Mouse (Mus musculus) heart, embryonic 13.5 days (tissue): ENCODE results near the gene Rundc1. TPM values are rescaled to one million over a fixed set of nuclear protein-coding genes. Genes with fewer than 3 reads are reported as not detected.
"Not testable (repeated sequence)": the region's sequence is repeated elsewhere in the genome, so short reads cannot be mapped to it uniquely, and the experiment has no call there.

Experiments
- ATAC-seq: fragments of 200-750 bp; cut with Nextera tagmentation; 2 replicates; pipeline ENCODE4 v1.8.0; 2017; ENCODE audit warnings: moderate TSS enrichment; ENCODE audit not compliant: insufficient number of reproducible peaks, low FRiP score, low TSS enrichment; ENCODE audit errors: extremely low read depth
- H3K27ac ChIP-seq: fragments of 300-500 bp; sonication (generic); replicated peaks from 2 replicates; pipeline ENCODE4 v1.5.1; 2015; ENCODE audit warnings: moderate library complexity, mild to moderate bottlenecking, inconsistent platforms
- H3K27me3 ChIP-seq: fragments of 300-500 bp; sonication (generic); replicated peaks from 2 replicates; pipeline ENCODE4 v1.6.1; 2015; ENCODE audit warnings: mild to moderate bottlenecking, inconsistent platforms
- H3K36me3 ChIP-seq: fragments of 300-500 bp; sonication (generic); 2 replicates; pipeline ENCODE4 v1.6.1; 2015; ENCODE audit warnings: mild to moderate bottlenecking, inconsistent platforms
- H3K4me1 ChIP-seq: fragments of 300-500 bp; sonication (generic); 2 replicates; pipeline ENCODE4 v1.6.1; 2015; ENCODE audit warnings: inconsistent platforms
- H3K4me2 ChIP-seq: fragments of 300-500 bp; sonication (generic); 2 replicates; pipeline ENCODE4 v1.6.1; 2015; ENCODE audit warnings: inconsistent platforms, mild to moderate bottlenecking, moderate library complexity
- H3K4me3 ChIP-seq: fragments of 300-500 bp; sonication (generic); 2 replicates; pipeline ENCODE4 v1.5.1; 2015; ENCODE audit warnings: moderate library complexity, mild to moderate bottlenecking, inconsistent platforms
- H3K9ac ChIP-seq: fragments of 300-500 bp; sonication (generic); 2 replicates; pipeline ENCODE4 v1.6.1; 2015; ENCODE audit warnings: inconsistent platforms, mild to moderate bottlenecking, moderate library complexity
- H3K9me3 ChIP-seq: fragments of 300-500 bp; sonication (generic); 2 replicates; pipeline ENCODE4 v1.6.1; 2016; ENCODE audit warnings: inconsistent platforms
- WGBS: fragments of 180-500 bp; shearing (Covaris S2); methylation state at CpG from one replicate; pipeline ENCODE4 v1.1.7; 2015; ENCODE audit warnings: mixed read lengths; 5-methylcytosine and 5-hydroxymethylcytosine counted together
- polyA plus RNA-seq: library from polyadenylated mRNA; unstranded; fragments of >200 nt; fragmentation: Nextera tagmentation; extraction: Ambion mirVana; gene quantifications from 2 replicates; pipeline ENCODE4 v1.2.1, GENCODE M21; 2015

The Rundc1 gene
- polyA plus RNA-seq, 1 experiment from 2014 or later: 13.1 TPM

GRCm38 (mm10) chr11:101459716-101460115 lies 34.8 kb downstream of the Rundc1 start:
- Histone ChIP-seq H3K36me3 (peaks cover 64% of the 10 kb centered on the region), H3K4me1 (peaks cover 29% of the 10 kb centered on the region), H3K4me2 (no peak overlapping the region), H3K9me3 (no peaks in the 10 kb centered on the region), H3K27ac (no peak overlapping the region), H3K4me3 (no peak overlapping the region), H3K9ac (no peak overlapping the region), H3K27me3 (no peaks in the 10 kb centered on the region)
- ATAC-seq: no peak
- WGBS: 37% methylated on average over 6 of the region's 6 CpGs

GRCm38 (mm10) chr11:101460321-101460720 lies 35.4 kb downstream of the Rundc1 start:
- Histone ChIP-seq H3K9ac (no peak overlapping the region), H3K4me3 (no peak overlapping the region), H3K4me1 (peaks cover 31% of the 10 kb centered on the region), H3K36me3 (peaks cover 64% of the 10 kb centered on the region), H3K27ac (no peak overlapping the region), H3K27me3 (no peaks in the 10 kb centered on the region), H3K4me2 (no peak overlapping the region), H3K9me3 (no peaks in the 10 kb centered on the region)
- no peak for ATAC-seq
- 81% methylated on average over 15 of the region's 15 CpGs for WGBS

GRCm38 (mm10) chr11:101462141-101462540 lies 37.3 kb downstream of the Rundc1 start:
- no peak overlapping the region for H3K9ac ChIP-seq
- H3K9me3 ChIP-seq: no peaks in the 10 kb centered on the region
- no peak for ATAC-seq
- 85% methylated on average over 14 of the region's 14 CpGs for WGBS
- no peak overlapping the region for H3K27ac ChIP-seq
- peaks cover 41% of the 10 kb centered on the region for H3K4me1 ChIP-seq
- no peaks in the 10 kb centered on the region for H3K27me3 ChIP-seq
- H3K4me2 ChIP-seq: no peak overlapping the region
- H3K4me3 ChIP-seq: no peak overlapping the region
- peaks cover 58% of the 10 kb centered on the region for H3K36me3 ChIP-seq

- H3K27me3 ChIP-seq: no peaks in the 10 kb centered on the region
- H3K4me1 ChIP-seq: peaks cover 47% of the 10 kb centered on the region
- no peak overlapping the region for H3K4me2 ChIP-seq
- peaks cover 51% of the 10 kb centered on the region for H3K36me3 ChIP-seq
- H3K27ac ChIP-seq: no peak overlapping the region
- WGBS: 43% methylated on average over 13 of the region's 13 CpGs
- no peaks in the 10 kb centered on the region for H3K9me3 ChIP-seq
- H3K9ac ChIP-seq: 0 out of 2 replicates have a peak overlapping the region, but pooled peaks have one; percentile 3
- H3K4me3 ChIP-seq: no peak overlapping the region
- ATAC-seq: no peak
These were observed 37.9 kb downstream of the Rundc1 start for GRCm38 (mm10) chr11:101462583-101463440.

DNA sequence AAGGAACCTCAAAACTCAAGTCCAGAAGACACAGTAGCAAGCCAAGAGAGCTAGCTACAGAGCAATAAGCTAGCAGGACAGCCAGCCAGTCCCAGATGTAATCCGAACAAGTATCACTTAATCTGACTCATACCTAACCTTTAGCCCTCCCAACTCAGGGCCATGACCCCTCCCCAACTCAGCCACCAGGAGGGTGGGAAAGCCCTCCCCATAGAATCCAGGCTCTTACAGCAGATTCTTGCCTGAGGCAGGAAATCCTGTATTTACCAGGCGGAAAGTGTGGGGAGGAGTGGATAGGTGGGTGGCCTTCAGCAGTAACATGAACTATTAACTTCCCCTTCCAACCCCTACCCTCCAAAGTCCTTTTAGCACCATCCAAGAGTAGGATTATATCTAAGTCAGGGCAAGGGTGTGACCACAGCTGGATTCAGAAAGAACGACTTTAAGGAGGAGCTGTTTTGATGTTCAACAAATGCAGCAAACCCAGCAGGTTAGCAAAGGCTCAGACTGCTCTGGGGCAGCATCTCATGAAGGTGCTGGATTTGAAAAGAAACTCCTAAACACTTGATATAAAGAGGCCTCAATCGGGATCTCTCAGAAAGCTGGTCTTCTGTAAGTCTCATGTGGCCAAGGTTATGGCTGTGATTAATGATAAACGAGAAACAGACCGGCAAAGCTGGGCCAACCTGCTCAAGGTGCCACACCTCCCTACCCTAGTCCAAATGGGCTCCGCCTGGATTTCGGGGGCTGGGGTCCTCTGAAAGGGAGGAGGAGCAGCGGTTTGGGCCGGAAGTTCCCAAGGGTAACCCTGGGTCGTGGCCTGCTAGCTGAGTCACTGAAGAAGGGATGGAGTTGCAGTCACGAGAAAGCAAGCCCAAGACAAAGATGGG lies 39.6 kb downstream of the Rundc1 start, which contains the start of gene Rnd2:
Gene Rnd2 (plus strand): TSS at position 789 of the 890 bp plus-strand sequence.
- Histone ChIP-seq H3K36me3 (peaks cover 35% of the 10 kb centered on the region), H3K27me3 (no peaks in the 10 kb centered on the region), H3K4me3 (peak within 1 kb of the TSS; percentile 92), H3K27ac (peak within 1 kb of the TSS; percentile 87), H3K9ac (peak within 1 kb of the TSS; percentile 91), H3K4me2 (peak within 1 kb of the TSS; percentile 93), H3K4me1 (peaks cover 57% of the 10 kb centered on the region), H3K9me3 (no peaks in the 10 kb centered on the region)
- 12% methylated on average over 12 of the region's 12 CpGs for WGBS
- no peak for ATAC-seq

DNA sequence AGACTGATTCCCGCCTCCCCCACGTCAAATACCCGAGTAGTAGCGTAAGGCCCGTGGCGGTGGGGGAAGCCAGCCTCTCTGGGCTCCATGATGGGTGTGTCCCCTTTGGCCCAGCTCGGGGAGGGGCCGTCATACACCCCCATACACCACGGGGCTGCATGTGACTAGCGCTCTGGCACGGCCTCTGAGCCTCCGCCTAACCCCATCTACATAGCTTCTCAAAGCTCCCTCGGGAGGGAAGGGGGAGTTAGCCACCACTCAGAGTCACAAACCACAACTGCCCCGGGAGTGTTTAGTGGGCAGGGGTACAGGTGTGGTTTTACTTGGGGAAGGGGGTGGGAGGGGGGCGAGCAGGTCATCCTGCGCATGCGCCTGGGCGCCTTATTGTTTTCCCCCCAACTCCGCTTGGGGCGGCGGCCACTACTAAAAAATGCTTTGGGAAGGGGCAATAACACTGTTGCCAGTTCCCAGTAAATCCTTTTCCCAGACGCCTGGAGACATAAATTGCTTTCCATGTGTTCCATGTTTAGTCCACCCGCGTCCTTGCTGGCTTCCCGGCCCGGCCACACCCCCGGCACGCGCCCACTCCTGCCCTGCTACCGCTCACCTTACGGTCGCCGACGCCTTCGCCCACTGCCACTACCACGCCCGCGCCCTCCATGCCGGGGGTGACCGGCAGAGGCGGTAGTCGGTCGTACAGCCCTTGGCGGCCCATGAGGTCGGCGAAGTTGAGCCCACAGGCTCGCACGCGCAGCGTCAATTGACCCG lies 40.4 kb downstream of the Rundc1 start:
- Histone ChIP-seq H3K27ac (peak overlapping the region; percentile 87), H3K4me1 (peaks cover 61% of the 10 kb centered on the region), H3K9me3 (no peaks in the 10 kb centered on the region), H3K27me3 (no peaks in the 10 kb centered on the region), H3K4me2 (peak overlapping the region; percentile 93), H3K36me3 (peaks cover 26% of the 10 kb centered on the region), H3K4me3 (peak overlapping the region; percentile 92), H3K9ac (peak overlapping the region; percentile 91)
- whole genome bisulfite sequencing: under 1% methylated on average over 51 of the region's 51 CpGs
- ATAC-seq: peak; percentile 43

DNA sequence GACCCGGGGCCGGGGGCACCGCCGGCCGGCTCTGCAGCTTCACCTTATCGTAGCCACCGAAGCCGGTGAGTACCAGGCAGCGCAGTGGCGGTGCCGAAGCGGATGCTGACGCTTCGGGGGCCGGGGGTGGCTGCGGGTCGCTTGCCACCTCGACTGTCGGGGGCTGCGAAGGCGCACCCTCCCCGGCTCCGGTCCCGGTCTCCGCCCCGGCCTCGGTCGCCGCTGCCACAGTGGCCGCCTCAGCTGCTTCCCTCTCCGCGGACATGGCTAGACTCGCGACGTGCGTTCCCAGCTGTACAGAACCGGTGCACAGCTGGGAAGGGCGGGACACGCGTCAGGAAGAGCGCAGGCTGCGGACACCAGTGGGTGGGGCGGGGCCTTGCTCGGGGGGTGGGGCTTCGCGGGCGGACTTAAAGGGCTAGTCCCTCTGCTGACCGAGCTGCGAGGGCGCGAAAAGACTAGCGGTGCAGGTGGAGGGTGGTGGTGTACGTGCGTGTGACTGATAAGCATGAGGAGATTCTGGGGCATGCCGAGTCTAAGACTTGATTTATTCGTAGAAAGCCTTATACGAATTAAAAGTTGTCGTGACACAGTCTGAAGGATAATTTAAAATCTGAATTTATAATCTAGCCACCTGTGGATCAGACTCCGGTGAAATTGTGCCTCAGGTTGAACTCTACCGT lies 41.1 kb downstream of the Rundc1 start, which contains the start of gene Vat1:
Gene Vat1 (minus strand): TSS at position 362 of the 683 bp plus-strand sequence.
- Histone ChIP-seq H3K4me1 (peaks cover 61% of the 10 kb centered on the region), H3K4me2 (peak within 1 kb of the TSS; percentile 93), H3K27ac (peak within 1 kb of the TSS; percentile 87), H3K27me3 (no peaks in the 10 kb centered on the region), H3K36me3 (peaks cover 20% of the 10 kb centered on the region), H3K4me3 (peak within 1 kb of the TSS; percentile 92), H3K9ac (peak within 1 kb of the TSS; percentile 91), H3K9me3 (no peaks in the 10 kb centered on the region)
- 1% methylated on average over 58 of the region's 60 CpGs for WGBS
- ATAC-seq: peak; percentile 73

DNA sequence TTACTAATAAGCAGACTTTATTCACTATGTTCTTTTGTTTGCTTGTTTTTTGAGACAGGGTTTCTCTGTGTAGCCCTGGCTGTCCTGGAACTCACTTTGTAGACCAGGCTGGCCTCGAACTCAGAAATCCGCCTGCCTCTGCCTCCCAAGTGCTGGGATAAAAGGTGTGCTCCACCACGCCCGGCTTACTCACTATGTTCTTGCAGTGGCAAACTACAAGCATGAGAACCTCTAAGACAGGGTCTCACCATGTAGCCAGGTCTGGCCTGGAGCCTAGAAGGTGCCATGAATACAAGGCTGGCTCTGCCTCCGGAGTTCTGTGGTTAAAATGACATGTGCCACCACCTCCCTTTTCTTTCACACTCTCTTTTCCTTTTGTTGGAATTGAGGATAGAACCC lies 41.7 kb downstream of the Rundc1 start:
- not testable (repeated sequence) for ATAC-seq, H3K9me3 ChIP-seq, H3K27me3 ChIP-seq, H3K27ac ChIP-seq
- Histone ChIP-seq H3K4me3 (peak overlapping the region; percentile 92), H3K36me3 (peaks cover 19% of the 10 kb centered on the region), H3K9ac (peak overlapping the region; percentile 91), H3K4me1 (peaks cover 62% of the 10 kb centered on the region), H3K4me2 (peak overlapping the region; percentile 93)
- WGBS: 53% methylated on average over 5 of the region's 5 CpGs

- Histone ChIP-seq H3K4me3 (peak overlapping the region; percentile 77), H3K36me3 (peaks cover 8% of the 10 kb centered on the region), H3K4me1 (peaks cover 68% of the 10 kb centered on the region), H3K9ac (peak overlapping the region; percentile 86), H3K27me3 (no peaks in the 10 kb centered on the region), H3K27ac (peak overlapping the region; percentile 72), H3K4me2 (peak overlapping the region; percentile 82), H3K9me3 (no peaks in the 10 kb centered on the region)
- peak; percentile 73; the same call in 1 of the 2 replicates for ATAC-seq
- WGBS: under 1% methylated on average over 52 of the region's 54 CpGs
These were observed 42.8 kb downstream of the Rundc1 start for GRCm38 (mm10) chr11:101467477-101468262.
